Mouse (Mus musculus) gastrocnemius, postnatal 4 days (tissue): Measurements from ENCODE around the gene Serpinb2. TPM values are rescaled to one million over a fixed set of nuclear protein-coding genes. Genes with fewer than 3 reads are reported as not detected.

ENCODE experiments used
- DNase-seq, 2 experiments: peaks; one replicate each; pipeline ENCODE4 v3.0.0; 2021 to 2022; ENCODE audit warnings: low spot score in 2 of 2, mixed read lengths in 2 of 2
- long read RNA-seq, 2 experiments: library from polyadenylated mRNA; stranded (forward); transcript quantifications; one replicate each; pipeline ENCODE4 v2.0.0; 2021
- total RNA-seq, 2 experiments: library from RNA; stranded (reverse); gene quantifications; 2 replicates each; pipeline ENCODE4 v1.2.3; 2021

Serpinb2 gene
- under 1 TPM in 1 of 2 experiments, not detected in 1; 0.21 TPM for total RNA-seq
- long read RNA-seq, experiment 1, partial matches to known transcripts: 0 of 1 reads
- long read RNA-seq, experiment 1, other reads (novel, unspliced or antisense): 0 of 1 reads
- long read RNA-seq, experiment 2: 0 reads

DNA sequence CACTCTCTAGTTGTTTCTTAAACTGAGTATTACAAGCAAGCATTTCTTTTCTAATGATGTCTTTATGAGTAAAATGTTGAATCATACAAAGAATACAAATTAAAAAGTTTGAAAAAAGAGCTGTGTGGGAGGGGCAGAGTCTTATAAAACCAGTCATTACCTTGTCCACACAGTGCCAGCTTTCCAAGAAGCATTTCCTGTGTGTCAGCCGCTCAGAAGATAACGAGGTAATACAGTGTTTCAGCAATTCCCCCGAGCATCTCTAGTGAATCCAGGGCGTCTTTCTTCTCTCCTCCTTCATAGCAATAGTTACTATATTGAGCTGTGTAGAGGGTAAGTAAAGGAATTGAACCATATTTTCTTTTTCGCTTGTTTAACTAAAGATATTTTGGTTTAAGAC is at the start of gene Serpinb2:
Gene Serpinb2, plus strand, starts transcription at position 172 of the 400 bp plus-strand sequence.
- DNase-seq: no peak

DNA sequence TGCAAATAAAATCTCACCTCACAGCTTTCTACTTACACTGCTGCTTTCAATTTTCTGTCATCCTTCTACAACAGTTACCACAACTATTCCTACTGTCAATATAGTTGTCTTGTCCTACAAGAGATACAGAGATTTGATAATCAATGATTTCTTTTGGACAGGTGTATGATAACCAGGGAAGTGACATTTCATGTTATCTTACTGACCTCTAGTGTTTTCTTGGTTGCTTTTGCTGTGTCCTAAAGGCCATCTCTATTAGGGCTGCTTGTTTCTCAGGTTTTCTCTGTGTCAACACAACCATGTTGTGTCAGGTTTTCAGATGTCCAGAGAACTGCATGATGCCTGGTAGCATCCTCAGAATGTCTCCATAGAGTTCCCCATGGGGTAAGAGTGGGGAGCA is 31.3 kb upstream of the Serpinb2 start:
- DNase-seq: no peak

DNA sequence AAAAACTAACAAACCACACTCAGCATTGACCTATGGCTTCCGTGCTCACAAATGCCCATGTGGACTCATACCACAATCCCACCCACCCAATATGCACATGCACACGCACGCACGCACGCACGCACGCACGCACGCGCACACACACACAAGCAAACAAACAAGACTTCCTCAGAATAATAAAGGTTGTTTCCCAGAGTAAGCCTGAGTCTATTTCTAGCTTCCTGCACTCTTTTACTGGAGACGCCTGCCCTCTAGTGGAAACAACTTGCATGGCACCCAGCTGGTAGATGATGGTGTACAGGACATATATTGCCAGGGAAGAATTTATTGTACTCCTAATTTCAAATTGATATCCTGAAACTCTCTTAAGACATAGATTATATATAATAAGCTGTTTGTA is 29.8 kb upstream of the Serpinb2 start:
- peak; percentile 33 to 46 for DNase-seq

DNA sequence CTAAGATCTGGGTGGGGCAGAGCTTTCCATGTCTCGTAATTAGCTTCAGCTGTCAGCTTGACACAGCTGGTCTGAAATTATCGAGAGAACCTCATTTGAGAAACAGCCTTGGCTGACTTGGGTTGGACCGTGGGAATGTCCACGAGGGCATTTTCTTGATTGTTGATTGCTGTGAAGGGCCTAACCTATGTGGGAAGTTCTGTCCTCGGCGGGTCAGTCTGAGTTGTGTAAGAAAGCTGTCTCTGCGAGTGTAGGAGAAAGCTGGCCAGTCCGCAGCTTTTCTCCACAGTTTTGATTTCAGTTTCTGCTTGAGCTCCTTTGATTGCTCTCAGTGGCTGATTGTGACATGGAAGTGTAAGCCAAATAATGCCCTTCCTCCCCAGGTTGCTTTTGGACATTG is 21.6 kb upstream of the Serpinb2 start:
- DNase-seq: no peak

DNA sequence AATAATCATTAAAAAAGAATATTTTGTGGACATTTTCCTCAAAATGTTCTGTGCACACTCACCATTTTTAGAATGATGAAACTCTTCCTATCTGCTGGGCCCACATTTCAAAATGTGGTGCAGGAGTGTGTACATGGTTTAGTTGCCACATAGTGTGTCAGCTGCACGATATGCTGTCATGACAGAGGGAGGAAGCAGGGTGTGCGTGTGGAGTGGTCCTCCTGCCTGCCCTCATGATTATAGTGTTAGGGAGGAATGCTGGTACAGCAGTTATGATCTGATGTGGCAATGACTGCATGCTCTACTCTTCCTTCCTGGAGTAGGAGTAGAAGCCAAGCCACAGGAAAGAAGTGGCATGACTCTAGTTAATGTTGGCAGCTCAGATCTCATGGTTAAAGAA is 14.4 kb upstream of the Serpinb2 start:
- no peak for DNase-seq

DNA sequence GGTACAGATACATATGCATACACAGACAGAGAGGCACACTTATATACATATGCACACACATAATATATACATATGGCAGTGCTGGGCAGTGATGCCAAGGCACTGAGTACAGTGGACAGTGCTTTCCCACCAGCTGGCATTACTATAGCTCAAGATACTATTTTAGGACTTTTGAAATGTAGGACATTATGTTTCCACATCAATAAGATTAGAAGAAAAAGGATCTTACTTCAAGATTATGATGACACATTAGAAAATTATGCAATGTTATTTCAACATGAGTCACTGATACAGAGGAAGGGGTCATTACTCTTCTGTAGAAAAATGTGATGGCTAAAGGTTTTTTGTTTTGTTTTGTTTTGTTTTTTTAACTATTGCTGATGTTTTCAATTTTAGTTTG is 9.2 kb upstream of the Serpinb2 start:
- DNase-seq: no peak

DNA sequence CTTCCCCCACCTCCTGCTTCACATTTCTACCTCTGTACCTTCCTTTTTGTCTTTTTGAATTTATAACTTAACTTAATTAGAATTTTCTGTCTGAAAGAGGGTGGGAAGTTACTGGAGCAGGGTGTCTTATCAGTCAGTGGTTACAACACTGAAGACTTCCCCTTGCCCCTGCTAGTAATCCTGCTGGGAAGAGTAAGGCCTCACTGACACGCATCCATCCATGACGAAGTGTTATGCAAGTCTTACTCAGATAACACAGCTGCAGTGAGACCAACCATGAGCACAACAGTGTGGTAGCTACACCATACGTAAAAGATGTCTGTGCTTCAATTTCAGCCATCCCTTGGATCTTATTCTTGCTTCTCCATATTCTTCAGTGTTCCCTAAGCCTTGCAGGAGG is 7.9 kb upstream of the Serpinb2 start:
- DNase-seq: no peak

DNA sequence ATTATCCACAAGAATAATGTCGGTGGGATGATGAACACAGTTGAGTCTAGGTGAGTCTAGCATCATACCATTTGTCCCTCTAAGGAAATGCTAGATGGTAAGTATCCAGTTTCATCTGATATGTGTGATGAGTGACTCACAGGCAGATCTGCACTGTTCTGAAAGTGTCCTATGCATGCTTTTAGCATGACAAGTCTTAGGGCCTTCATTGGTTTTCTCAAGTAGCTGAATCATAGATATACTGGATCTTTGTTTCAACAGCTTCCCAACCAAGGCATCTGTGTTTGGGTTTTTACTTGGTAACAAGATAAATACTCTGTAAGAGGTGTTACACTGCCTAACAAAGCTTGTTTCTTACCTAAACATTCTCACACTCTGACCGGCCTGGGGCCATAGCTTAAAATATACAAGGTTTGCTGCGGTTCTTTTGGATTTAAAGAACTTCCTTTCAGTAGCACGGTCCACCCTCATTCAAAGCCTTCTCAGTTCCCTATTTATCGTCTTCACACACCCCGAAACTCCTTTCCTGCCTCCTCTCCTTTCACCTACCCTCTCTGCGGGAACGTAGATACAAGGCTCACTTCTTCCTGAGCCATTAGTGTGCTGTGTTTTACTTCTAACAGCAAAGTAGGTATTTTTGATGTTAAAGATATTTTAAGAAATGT is 5.2 kb upstream of the Serpinb2 start:
- no peak for DNase-seq

DNA sequence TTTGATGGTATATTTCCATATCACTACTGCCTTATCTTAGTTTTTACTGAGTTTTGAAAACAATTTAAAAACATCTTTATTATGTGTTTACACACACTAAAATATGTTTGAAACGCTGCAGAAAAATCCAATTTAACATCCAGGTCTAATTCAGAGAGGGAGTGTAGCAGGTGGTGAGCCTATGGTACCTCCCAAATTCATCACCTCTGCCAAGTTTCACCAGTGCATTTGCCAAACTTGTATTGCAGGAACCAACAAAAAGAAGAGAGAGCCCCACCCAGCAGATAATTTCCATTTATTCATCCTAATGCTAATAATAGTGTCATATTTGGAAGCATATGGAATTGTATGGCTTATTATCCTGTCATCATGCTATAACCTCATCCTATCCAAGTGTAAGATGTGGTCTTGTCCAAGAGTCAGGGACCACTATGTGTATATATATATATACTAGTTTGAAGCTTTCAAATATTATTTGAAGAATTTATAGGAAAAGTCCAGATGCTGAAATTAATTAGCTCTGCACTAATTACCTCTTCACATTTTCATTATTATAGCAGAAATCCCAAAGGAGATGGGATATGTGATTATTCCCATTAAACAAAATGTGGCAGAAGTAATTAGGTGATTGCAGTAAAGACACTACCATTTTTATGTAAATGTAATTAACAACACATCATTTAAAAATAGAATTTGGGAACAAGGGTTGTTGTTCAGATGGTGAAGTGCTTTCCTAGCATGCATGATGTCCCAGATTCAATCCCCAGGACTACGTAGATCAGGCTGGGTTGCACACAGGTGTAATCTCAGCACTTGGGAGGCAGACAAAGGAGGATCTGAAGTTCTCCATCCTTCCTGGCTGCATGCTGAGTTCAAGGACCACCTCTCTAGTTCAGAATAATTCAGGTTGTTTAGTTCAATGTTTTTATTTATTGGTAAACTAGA is 1.2 kb downstream of the Serpinb2 start:
- no peak for DNase-seq

DNA sequence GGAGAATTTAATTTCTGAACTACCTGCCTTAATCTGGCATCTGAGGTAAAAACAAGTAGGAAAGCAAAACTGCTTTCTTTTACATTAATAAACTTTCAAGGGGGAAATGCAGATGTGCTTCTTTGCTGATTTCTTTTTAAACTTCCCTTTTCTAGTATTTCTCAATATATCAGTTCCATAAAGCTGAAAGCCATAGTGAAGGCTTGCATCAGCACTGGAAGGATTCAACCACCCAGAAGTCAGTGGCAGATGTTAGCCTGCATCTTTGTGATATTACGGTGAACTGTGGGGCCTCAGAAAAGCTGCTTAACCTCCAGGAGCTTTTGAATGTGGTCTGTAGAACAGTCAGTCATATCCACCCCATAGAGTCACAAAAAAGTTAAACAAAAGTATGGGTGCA is 2.3 kb downstream of the Serpinb2 start:
- no peak for DNase-seq

DNA sequence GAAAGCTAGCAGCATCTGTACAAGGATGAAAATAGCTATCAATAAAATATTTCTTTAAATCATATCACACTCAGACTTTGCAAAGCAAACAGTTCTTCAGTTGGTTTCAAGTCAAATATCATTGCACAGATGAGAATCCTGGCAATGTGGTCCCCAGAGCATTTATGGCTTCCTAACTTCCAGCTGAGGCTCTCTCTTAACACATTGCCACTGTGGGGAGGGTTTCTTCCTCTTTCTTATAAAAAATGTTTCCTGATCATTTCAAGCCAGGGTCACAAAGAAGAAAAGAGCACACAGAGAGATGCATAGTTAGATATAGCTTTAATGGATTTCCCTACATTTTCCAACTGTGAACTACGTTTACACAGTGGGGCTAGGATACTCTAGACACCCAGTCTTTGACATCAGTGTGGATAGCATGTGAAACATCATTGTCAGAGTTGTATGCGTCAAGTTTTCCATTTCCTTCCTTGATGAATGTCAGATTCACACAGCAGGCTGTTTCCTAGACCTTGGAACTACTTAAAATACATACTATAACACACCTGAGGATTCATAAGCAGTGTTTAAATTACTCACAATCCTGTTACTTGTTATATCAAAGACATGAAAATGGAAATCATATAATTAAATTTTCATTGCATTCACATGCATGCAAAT is 4.7 kb downstream of the Serpinb2 start:
- no peak for DNase-seq

DNA sequence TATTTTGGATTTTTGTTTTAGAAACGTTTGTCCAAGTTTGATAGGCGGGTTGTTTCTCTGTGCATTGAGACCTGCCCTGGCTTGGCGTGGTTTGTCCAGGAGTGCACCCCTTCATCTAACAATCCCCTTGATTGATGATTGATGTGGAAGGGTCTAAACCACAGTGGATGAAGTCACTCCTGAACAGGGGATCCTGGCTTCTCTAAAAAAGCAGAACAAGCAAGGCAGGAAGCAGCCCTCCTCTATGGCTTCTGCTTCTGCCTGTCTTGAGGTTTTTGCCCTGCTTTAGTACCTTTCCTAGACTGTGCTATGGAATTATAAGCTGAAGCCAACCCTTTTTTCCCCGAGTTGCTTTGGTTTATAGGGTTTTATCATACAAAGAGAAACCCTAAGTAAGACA is 14.4 kb downstream of the Serpinb2 start:
- no peak for DNase-seq

DNA sequence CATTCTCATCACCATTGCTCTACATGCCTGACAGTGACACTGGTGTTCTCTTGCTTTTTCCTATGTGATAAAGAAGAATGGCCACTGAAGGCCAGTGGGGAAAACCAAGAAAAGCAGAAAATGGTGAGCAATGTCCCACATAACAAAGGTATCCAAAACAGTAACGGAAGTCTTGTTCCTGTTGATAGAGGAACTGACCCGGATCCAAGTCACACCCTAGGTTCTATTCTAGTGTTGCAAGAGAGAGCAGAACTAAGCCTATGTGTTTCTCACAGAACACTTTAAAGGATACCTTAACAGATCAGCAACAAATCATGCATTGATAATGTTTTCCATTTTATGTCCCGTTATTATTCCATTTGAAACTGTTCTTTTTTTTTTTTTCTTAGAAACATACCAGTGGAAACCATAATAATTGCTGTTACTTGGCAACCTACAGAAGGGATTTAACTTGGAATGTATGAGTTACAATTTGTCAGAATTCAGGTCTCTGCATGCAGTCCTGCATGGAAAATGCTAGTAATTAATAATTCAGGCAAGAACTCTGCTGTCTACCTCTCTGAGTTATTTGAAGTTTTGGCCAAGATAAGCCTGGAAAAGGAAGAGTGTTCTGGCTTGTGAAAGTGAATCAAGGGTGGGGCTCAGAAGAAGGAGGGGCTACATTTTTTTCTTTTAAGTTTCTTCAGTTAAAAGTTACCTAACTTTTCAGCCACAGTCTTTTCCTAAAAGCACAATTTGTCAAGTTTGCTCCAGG is 17.3 kb downstream of the Serpinb2 start:
- DNase-seq: no peak

DNA sequence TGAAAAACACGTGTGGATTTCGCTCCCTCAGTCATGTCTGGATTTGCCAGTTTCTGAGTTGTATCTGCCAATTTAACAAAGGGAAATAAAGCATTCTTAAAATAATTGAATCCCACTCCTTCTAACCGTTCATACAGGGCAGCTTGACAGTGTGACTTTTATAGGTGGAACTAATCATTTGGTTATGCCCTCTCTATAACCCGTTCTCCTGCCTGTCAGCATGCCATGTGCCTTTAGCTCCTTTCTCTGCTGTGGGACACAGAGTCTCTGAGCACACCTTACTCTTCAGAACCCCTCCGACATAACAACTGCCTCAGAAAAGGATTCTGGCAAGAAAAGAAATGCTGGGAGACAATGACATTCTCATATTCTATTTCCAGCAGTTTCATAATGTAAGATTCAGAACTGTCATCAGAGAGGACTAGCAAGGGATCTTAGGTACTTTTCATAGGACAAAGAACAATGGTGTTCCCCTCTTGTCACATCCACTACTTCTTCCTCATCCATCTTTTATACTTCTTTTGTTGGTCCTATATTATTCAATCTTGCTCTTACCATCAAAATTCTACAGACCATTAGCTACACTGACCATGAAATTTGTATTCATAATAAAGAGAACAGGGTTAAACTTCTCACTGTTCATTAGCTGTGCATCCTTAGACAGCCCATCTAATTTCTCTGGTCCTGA is 18.3 kb downstream of the Serpinb2 start:
- no peak for DNase-seq

DNA sequence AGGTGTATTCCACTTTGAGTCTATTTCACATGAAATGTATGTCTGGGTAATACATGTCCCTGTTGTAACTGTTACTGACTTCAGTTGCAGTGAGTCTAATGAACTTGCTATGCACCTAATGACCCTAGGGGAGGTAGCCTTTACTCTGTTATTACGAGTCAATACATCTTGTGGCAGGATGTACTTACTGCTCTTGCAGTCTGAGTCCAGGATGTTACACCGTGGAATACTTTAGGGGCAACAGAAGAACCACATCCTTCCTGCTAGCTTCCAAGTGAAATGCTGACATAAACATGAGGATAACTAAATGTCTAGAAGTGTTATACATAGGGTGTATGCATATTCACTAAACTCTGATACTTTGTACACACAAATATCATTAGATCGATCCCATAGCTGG is 22.5 kb downstream of the Serpinb2 start:
- DNase-seq: no peak

DNA sequence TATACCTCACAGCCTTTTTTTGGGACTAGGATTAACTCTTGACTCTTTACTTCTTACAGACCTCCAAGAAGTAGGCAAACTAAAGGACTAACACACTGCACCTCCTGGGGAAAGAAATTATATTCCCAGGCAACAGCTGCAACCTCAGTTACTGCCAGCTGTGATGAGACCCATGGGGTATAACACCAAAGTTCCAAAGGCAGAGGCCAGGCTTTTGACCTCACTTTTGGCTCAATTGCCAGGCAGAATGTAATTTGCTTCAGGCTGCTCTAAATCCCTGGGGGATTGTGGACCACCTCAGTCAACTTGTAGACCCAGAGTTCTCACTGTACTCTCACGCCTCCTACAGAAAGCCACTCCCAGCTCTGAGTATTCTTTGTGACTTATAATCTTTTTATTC is 26.2 kb downstream of the Serpinb2 start:
- DNase-seq: no peak

DNA sequence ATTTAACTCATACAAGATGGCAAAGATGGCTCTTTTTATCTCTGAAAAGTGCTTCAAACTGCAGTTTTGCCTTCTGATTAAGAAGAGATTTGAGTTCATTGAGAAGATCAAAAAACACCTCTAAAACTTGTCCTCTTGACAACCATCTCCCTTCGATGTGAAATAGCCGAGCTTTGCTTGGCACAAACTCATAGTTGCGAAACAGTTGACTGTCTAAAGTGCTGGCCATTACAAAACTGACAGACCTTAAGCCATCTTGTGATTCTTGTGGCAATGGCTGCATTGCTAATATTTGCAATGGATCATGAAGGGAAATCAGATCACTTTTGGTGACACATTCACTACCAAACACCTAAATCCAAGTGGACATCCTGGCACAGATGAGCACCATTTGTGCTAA is 48.3 kb downstream of the Serpinb2 start:
- no peak for DNase-seq

DNA sequence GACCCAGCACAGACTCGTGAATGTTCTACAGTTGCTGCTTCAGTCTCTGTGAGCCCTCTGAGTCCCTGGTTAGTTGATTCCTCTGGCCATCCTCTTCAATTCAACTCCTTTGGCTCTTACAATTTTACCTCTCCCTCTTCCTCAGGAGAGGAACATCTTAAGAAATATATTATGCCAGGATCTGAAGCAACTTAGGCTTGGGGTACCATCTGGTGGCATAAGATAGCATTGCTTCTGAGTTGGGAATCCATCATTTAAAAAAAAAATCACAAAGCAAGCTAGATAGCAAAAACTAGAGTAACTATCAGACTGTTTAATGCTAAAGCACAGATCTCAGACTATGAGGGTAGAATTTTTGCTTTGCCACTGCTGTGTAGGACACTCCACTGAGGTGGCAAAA is 50.9 kb downstream of the Serpinb2 start:
- DNase-seq: no peak

DNA sequence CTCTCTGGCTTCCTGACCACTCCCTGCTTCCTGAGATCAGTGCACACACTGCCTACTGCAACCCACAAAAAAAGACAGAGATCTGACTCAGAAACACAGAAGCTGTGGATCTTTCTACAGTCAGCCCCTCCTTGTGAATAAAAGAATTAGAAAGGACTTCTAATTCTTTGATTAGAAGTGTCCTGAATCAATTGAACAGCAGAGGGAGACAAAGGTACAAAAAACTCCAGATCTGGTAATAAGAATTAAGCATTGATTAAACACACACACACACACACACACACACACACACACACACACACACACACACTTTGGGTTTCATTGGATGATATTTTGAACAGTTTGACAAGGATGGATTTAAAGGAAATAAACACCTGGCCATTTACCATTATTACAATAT is 54.4 kb downstream of the Serpinb2 start:
- no peak for DNase-seq

DNA sequence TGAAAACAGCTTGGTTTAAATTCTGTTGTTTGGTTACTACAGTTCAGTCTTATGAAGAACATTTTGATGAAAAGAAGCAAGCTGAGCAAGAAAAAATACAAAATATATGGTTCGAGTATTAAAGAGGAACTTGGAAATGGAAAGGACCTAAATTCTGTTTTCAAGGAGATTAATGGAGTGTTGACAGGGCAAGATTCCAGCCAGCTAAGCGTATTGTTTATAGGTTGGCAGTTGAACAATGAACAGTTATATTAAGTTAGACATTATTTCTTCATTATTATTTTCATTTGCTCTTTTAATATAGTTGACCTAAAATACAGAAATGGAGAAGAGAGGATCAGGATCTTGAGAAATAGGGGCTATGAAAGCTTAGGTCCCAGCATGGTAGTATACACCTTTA is 64.9 kb downstream of the Serpinb2 start:
- DNase-seq: no peak

DNA sequence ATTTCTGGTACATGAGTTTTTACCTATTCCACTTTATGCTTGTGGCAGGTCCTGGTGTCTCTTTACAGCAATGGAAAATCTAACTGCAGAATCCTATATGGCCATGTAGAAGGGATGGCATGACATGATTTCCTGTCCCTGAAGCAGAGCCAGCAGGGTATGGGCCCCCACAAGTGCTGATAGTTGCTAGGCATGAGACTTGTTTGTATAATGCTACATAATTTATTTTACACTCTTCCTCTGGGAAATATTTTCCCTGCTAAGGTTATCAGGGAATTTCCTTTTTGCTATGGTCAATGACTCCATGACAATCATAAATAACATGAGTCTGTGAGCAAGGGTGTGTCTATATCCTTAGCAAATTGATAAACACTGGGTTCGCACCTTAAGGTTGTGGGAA is 66.3 kb downstream of the Serpinb2 start:
- no peak for DNase-seq
